Mouse (Mus musculus) midbrain, embryonic 14.5 days (tissue): ENCODE results near the gene Lgals3bp. TPM values are rescaled to one million over a fixed set of nuclear protein-coding genes. Genes with fewer than 3 reads are reported as not detected.

ENCODE experiments used
- ATAC-seq: fragments of 200-750 bp; cut with Nextera tagmentation; 2 replicates; pipeline ENCODE4 v1.8.0; 2017; ENCODE audit warnings: moderate number of reproducible peaks, moderate library complexity; ENCODE audit not compliant: low FRiP score, low TSS enrichment
- DNase-seq: peaks from one replicate; pipeline ENCODE4 v3.0.0-alpha.2; 2015
- H3K27ac ChIP-seq: fragments of 300-500 bp; sonication (generic); replicated peaks from 2 replicates; pipeline ENCODE4 v1.5.1; 2014; ENCODE audit warnings: mild to moderate bottlenecking, low read depth, low read length, moderate library complexity
- H3K27me3 ChIP-seq: fragments of 300-500 bp; sonication (generic); 2 replicates; pipeline ENCODE4 v1.6.1; 2014; ENCODE audit warnings: low read length, control low read depth, mixed read lengths; ENCODE audit not compliant: control insufficient read depth, insufficient read depth
- H3K36me3 ChIP-seq: fragments of 300-500 bp; sonication (generic); 2 replicates; pipeline ENCODE4 v1.6.1; 2014; ENCODE audit warnings: low read length, control low read depth; ENCODE audit not compliant: control insufficient read depth, insufficient read depth
- H3K4me1 ChIP-seq: fragments of 300-500 bp; sonication (generic); 2 replicates; pipeline ENCODE4 v1.6.1; 2014; ENCODE audit warnings: mild to moderate bottlenecking, antibody characterized with exemption, low read length, control low read depth; ENCODE audit not compliant: control insufficient read depth, insufficient read depth
- H3K4me2 ChIP-seq: fragments of 300-500 bp; sonication (generic); 2 replicates; pipeline ENCODE4 v1.6.1; 2014; ENCODE audit warnings: mild to moderate bottlenecking, low read length, moderate library complexity
- H3K4me3 ChIP-seq: fragments of 300-500 bp; sonication (generic); replicated peaks from 2 replicates; pipeline ENCODE4 v1.5.1; 2014; ENCODE audit warnings: low read depth, low read length
- H3K9ac ChIP-seq: fragments of 300-500 bp; sonication (generic); replicated peaks from 2 replicates; pipeline ENCODE4 v1.6.1; 2014; ENCODE audit warnings: mild to moderate bottlenecking, low read length, moderate library complexity
- H3K9me3 ChIP-seq: fragments of 300-500 bp; sonication (generic); 2 replicates; pipeline ENCODE4 v1.6.1; 2016; ENCODE audit warnings: low read length, control low read depth, mixed read lengths; ENCODE audit not compliant: control insufficient read depth
- WGBS: fragments of 180-500 bp; shearing (Covaris S2); extraction: QIAGEN DNeasy Blood & Tissue Kit; methylation state at CpG from one replicate; pipeline ENCODE4 v1.1.7; 2014; 5-methylcytosine and 5-hydroxymethylcytosine counted together
- polyA plus RNA-seq: library from polyadenylated mRNA; unstranded; fragments of >200 nt; fragmentation: Nextera tagmentation; extraction: Ambion mirVana; gene quantifications from 2 replicates; pipeline ENCODE4 v1.2.1, GENCODE M21; 2014

Gene Lgals3bp
- polyA plus RNA-seq = 1.8 and 5.5 TPM in 2 replicates

DNA sequence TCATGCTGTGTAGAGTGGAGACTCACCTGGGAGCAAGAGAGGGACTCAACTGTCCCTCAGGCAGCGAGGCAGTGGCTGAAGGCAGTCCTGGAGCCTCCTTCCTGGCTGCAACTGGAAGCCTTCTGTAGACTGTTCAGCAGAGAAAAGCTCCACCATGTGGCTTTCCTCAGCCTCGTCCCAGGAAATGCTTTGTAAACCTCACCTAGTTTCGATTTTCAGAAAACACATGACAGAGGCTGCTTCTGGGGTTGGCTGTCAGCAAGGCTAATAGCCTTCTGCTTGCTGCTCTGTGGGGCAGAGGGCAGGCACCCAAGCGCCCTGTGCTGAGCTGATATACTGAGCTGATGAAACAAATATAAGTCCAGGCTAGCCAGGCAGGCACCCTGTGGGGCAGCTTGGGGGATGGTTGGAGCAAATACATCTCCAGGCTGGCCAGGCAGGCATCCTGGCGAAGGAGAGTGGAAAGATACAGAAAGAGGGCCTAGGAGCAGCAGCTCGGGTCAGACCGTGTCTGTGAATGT is at the start of gene Lgals3bp:
Gene Lgals3bp, minus strand, starts transcription at position 333 of the 521 bp plus-strand sequence.
- Histone ChIP-seq H3K9me3 (no peaks in the 10 kb centered on the region), H3K27ac (no peak within 1 kb of the TSS), H3K4me1 (no peaks in the 10 kb centered on the region), H3K4me3 (no peak within 1 kb of the TSS), H3K27me3 (no peaks in the 10 kb centered on the region), H3K4me2 (no peak within 1 kb of the TSS), H3K36me3 (peaks cover 13% of the 10 kb centered on the region), H3K9ac (no peak within 1 kb of the TSS)
- DNase-seq (peak; percentile 44), ATAC-seq (no peak)
- WGBS = 54% methylated on average over 7 of the region's 7 CpGs

- WGBS = 88% methylated on average over 6 of the region's 6 CpGs
Measured at GRCm38 (mm10) chr11:118451211-118451610, 49.3 kb upstream of the Lgals3bp start.

DNA sequence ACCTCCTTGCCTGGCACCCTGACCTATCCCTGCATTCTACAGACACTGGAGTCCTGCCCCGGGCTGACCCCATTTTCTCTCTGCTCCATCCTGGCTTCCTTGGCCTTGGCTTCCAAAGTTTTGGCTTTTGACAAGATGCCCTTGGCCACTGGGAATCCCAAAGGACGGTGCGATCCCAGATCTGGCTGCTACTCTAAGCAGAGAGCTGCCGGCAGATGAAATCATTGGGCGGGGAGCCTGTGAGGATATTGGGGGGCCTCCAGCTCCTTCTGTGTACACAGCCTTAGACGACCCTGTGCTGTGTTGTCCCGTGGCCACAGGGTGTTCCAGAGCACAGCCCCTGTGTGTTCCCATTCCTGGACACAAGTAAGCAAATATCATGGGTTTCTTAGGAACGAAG is 46.5 kb upstream of the Lgals3bp start:
- Histone ChIP-seq H3K36me3 (no peaks in the 10 kb centered on the region), H3K9me3 (no peaks in the 10 kb centered on the region), H3K4me2 (no peak overlapping the region), H3K4me1 (no peaks in the 10 kb centered on the region), H3K27me3 (no peaks in the 10 kb centered on the region), H3K4me3 (no peak overlapping the region), H3K9ac (no peak overlapping the region), H3K27ac (no peak overlapping the region)
- ATAC-seq = no peak
- no peak for DNase-seq
- WGBS = 92% methylated on average over 8 of the region's 8 CpGs

More at GRCm38 (mm10) chr11:118451211-118451610, 49.3 kb upstream of the Lgals3bp start:
- H3K9me3 ChIP-seq = no peaks in the 10 kb centered on the region
- no peaks in the 10 kb centered on the region for H3K27me3 ChIP-seq
- H3K9ac ChIP-seq = no peak overlapping the region
- ATAC-seq = no peak
- no peak overlapping the region for H3K4me2 ChIP-seq
- no peak overlapping the region for H3K27ac ChIP-seq
- no peaks in the 10 kb centered on the region for H3K36me3 ChIP-seq
- DNase-seq = no peak
- no peak overlapping the region for H3K4me3 ChIP-seq
- H3K4me1 ChIP-seq = no peaks in the 10 kb centered on the region

DNA sequence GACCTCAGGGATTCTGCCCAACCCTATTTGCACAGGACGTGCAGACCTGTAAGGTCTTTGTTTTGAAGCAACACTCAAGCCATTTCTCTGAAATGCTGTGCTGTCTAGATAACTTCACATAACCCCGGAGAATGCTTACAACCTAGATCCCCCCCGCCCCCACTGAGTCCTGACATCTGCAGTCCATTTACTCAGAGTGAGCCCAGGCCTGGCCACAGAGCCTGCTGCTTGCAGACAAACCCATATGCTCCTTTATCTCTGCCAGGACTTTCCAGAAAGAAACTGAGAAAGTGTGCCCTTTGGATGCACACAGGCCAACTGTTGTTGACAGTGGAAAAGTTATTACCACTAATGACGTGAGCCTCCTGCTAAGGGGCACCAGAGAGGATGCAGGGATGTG is 45.5 kb upstream of the Lgals3bp start:
- WGBS = 77% methylated on average over 4 of the region's 4 CpGs

GRCm38 (mm10) chr11:118445843-118446242 is 44.0 kb upstream of the Lgals3bp start:
- Histone ChIP-seq H3K36me3 (no peaks in the 10 kb centered on the region), H3K27ac (no peak overlapping the region), H3K9me3 (no peaks in the 10 kb centered on the region), H3K4me3 (no peak overlapping the region), H3K27me3 (no peaks in the 10 kb centered on the region), H3K4me1 (no peaks in the 10 kb centered on the region), H3K9ac (no peak overlapping the region), H3K4me2 (no peak overlapping the region)
- WGBS = 13% methylated on average over 3 of the region's 3 CpGs
- peak; percentile 60; the same call in 1 of the 2 replicates for ATAC-seq
- DNase-seq = peak; percentile 91

More for the DNA sequence above, 45.5 kb upstream of the Lgals3bp start:
- Histone ChIP-seq H3K9ac (no peak overlapping the region), H3K36me3 (no peaks in the 10 kb centered on the region), H3K4me1 (no peaks in the 10 kb centered on the region), H3K4me2 (no peak overlapping the region), H3K27me3 (no peaks in the 10 kb centered on the region), H3K9me3 (no peaks in the 10 kb centered on the region), H3K4me3 (no peak overlapping the region), H3K27ac (no peak overlapping the region)
- no peak for ATAC-seq
- DNase-seq = no peak

GRCm38 (mm10) chr11:118443201-118443970 is 41.5 kb upstream of the Lgals3bp start:
- ATAC-seq (no peak), DNase-seq (peak; percentile 85)
- Histone ChIP-seq H3K27ac (no peak overlapping the region), H3K4me3 (no peak overlapping the region), H3K36me3 (no peaks in the 10 kb centered on the region), H3K4me2 (no peak overlapping the region), H3K27me3 (no peaks in the 10 kb centered on the region), H3K4me1 (peaks cover 18% of the 10 kb centered on the region), H3K9me3 (no peaks in the 10 kb centered on the region), H3K9ac (no peak overlapping the region)
- 37% methylated on average over 11 of the region's 11 CpGs for WGBS

- 74% methylated on average over 13 of the region's 13 CpGs for WGBS
- H3K27ac ChIP-seq = 0 out of 2 replicates have a peak overlapping the region, but pooled peaks have one; percentile 26
- no peaks in the 10 kb centered on the region for H3K27me3 ChIP-seq
- DNase-seq (no peak), ATAC-seq (no peak)
- no peaks in the 10 kb centered on the region for H3K9me3 ChIP-seq
- no peak overlapping the region for H3K4me2 ChIP-seq
- no peak overlapping the region for H3K4me3 ChIP-seq
- H3K9ac ChIP-seq = no peak overlapping the region
- peaks cover 22% of the 10 kb centered on the region for H3K4me1 ChIP-seq
- no peaks in the 10 kb centered on the region for H3K36me3 ChIP-seq
Measured at GRCm38 (mm10) chr11:118442691-118443090, 40.8 kb upstream of the Lgals3bp start.

GRCm38 (mm10) chr11:118438665-118439414 is 36.9 kb upstream of the Lgals3bp start:
- H3K27ac ChIP-seq = peak overlapping the region; percentile 78
- H3K9me3 ChIP-seq = no peaks in the 10 kb centered on the region
- no peak overlapping the region for H3K4me2 ChIP-seq
- H3K36me3 ChIP-seq = no peaks in the 10 kb centered on the region
- peak; percentile 65 for ATAC-seq
- no peak overlapping the region for H3K9ac ChIP-seq
- peak; percentile 78 for DNase-seq
- peaks cover 31% of the 10 kb centered on the region for H3K4me1 ChIP-seq
- no peak overlapping the region for H3K4me3 ChIP-seq
- H3K27me3 ChIP-seq = no peaks in the 10 kb centered on the region
- WGBS = 15% methylated on average over 11 of the region's 11 CpGs
